Mouse (Mus musculus) kidney, adult 2 months (tissue): ENCODE data around the gene Lzts3. TPM values are rescaled to one million over a fixed set of nuclear protein-coding genes. Genes with fewer than 3 reads are reported as not detected.

Experiments
- DNase-seq: peaks from one replicate; pipeline ENCODE4 v3.0.0; 2021
- H3K27ac ChIP-seq: fragments of 200-500 bp; 2 replicates; pipeline ENCODE4 v1.5.1; 2012; ENCODE audit warnings: low read depth, low read length, control low read depth, inconsistent platforms; ENCODE audit not compliant: insufficient read depth
- H3K27me3 ChIP-seq: fragments of 200-500 bp; replicated peaks from 2 replicates; pipeline ENCODE4 v1.6.1; 2012; ENCODE audit warnings: mild to moderate bottlenecking, moderate library complexity, low read length, inconsistent platforms; ENCODE audit not compliant: control insufficient read depth, insufficient read depth
- H3K36me3 ChIP-seq: fragments of 200-500 bp; 2 replicates; pipeline ENCODE4 v1.6.1; 2012; ENCODE audit warnings: mild to moderate bottlenecking, moderate library complexity, low read length, inconsistent platforms; ENCODE audit not compliant: control insufficient read depth, insufficient read depth
- H3K4me1 ChIP-seq: fragments of 200-500 bp; 2 replicates; pipeline ENCODE4 v1.6.1; 2011; ENCODE audit warnings: low read length; ENCODE audit not compliant: control insufficient read depth, insufficient read depth
- H3K4me3 ChIP-seq: fragments of 200-500 bp; 2 replicates; pipeline ENCODE4 v1.5.1; 2011; ENCODE audit warnings: mild to moderate bottlenecking, low read depth, low read length, control low read depth; ENCODE audit not compliant: insufficient read depth
- CTCF ChIP-seq: fragments of 200-500 bp; conservative IDR thresholded peaks from 2 replicates; pipeline ENCODE4 v1.5.1; 2011; ENCODE audit warnings: low read depth, mild to moderate bottlenecking, control low read depth, low read length, moderate library complexity, mixed read lengths; ENCODE audit not compliant: insufficient read depth, insufficient read length
- POLR2A ChIP-seq: fragments of 200-500 bp; IDR thresholded peaks from one replicate; pipeline ENCODE4 v1.6.1; 2011; ENCODE audit warnings: low read depth, low read length, control low read depth
- WGBS: fragments of 180-500 bp; shearing (Covaris S2); methylation state at CpG from one replicate; pipeline ENCODE4 v1.1.7; 2018; 5-methylcytosine and 5-hydroxymethylcytosine counted together
- polyA plus RNA-seq: library from polyadenylated mRNA; depleted of rRNA; stranded (reverse); fragments of >200 nt; gene quantifications from 2 replicates; pipeline ENCODE4 v1.2.3, GENCODE M21; 2012; rRNA removed

Lzts3 gene
- polyA plus RNA-seq = 169 and 188 TPM in 2 replicates

DNA sequence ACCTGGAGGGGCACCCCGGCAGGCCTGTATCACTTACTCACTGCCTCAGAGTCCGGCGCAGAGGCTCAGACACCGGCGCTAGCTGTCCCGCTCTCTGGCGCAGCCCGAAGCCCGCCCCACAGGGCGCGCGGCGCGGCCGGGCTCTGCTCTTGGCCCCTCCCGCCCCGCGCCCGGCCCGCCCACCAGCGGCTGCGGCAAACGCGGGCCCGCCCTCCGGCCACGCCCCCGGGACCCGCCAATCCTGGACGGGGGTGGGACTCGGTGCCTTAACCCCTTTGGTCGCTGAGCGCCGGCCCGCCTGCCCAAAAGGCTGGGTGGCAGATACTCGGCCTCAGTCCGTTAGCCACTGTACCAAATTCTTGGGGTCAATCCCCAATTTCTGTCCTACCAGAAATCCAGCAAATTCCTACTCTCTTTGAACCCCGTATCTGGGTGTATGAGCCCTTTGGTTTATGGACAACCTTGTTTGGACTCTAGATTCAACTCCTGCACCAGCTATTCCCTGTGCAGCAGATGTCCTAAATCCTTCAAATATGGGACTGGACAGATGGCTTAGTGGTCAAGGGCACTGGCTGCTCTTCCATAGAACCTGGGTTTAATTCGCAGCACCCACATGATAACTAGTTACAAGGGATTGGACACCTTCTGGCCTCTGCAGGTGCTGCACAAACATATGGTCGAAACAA lies at the start of gene Lzts3:
Lzts3 (minus strand) TSS at position 120 of the 686 bp plus-strand sequence.
- 4% methylated on average over 40 of the region's 40 CpGs for WGBS
- Histone ChIP-seq H3K27ac (peak within 1 kb of the TSS; percentile 88), H3K27me3 (no peaks in the 10 kb centered on the region), H3K4me3 (peak within 1 kb of the TSS; percentile 99), H3K36me3 (no peaks in the 10 kb centered on the region), H3K4me1 (peaks cover 36% of the 10 kb centered on the region)
- no peak for TF ChIP-seq POLR2A
- TF ChIP-seq CTCF = no peak
- DNase-seq = peak; percentile 96

DNA sequence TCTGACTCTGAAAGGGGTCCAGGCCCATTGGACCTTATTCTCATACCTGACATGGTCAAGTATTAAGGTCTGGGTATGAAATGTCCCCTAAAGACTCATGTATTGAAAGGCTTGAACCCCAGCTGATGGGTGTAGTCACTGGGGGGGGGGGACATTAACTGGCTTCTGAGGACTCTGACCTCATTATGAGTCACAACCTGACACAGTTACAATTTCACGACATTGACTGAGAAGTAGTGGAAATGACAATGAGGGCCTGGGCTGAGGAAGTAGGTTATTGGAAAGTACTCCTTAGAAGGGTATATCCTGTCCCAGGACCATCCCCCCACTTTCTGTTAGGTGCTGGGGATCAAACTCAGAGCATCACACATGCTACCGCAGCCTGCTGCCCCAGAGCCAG lies 46.4 kb upstream of the Lzts3 start:
- Histone ChIP-seq H3K36me3 (no peaks in the 10 kb centered on the region), H3K27me3 (no peaks in the 10 kb centered on the region), H3K27ac (no peak overlapping the region), H3K4me3 (no peak overlapping the region), H3K4me1 (no peaks in the 10 kb centered on the region)
- no peak for DNase-seq
- 60% methylated on average over 2 of the region's 2 CpGs for WGBS
- no peak for TF ChIP-seq POLR2A
- no peak for TF ChIP-seq CTCF

DNA sequence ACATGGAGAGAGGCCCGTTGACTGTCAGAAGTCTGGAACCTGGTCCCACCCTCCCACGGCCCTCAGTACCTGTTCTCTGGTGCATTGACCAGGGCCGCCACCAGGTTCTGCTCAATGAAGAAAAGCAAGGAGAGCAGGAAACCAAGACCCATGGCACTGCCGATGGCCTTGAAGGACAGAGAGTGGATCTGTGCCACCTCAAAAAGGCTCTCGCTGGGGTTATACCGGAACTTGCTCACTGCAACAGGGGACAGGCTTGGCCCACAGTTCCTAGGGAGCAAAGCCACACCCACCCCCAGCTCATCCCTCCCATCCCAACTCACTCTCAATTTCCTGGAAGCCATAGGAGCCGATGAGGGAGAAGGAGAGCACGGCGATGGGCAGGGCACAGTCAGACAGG lies 42.8 kb upstream of the Lzts3 start:
- Histone ChIP-seq H3K4me1 (no peaks in the 10 kb centered on the region), H3K4me3 (no peak overlapping the region), H3K36me3 (no peaks in the 10 kb centered on the region; the same call in 1 of the 2 replicates), H3K27me3 (no peaks in the 10 kb centered on the region), H3K27ac (no peak overlapping the region)
- WGBS = 77% methylated on average over 9 of the region's 9 CpGs
- no peak for DNase-seq
- TF ChIP-seq CTCF = no peak
- no peak for TF ChIP-seq POLR2A

DNA sequence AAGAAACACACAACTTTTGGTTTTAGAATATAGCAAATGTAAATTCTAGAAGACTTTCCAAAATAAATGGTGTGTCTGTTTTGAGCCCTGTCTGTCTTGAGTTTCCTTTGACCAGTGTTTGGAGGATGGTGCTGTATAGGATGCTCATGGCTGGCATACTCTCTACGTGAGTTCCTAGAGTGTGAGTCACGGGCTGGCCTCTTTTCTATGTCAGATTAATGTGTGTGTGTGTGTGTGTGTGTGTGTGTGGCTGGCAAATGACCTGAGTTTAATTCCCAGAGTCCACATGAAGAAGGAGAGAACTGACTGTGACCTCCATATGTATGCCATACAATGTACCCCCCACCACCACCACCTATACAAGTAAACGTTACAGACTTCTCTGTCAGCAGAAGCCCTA lies 38.9 kb upstream of the Lzts3 start:
- Histone ChIP-seq H3K27me3 (no peaks in the 10 kb centered on the region), H3K4me3 (no peak overlapping the region), H3K36me3 (no peaks in the 10 kb centered on the region; the same call in 1 of the 2 replicates), H3K4me1 (no peaks in the 10 kb centered on the region), H3K27ac (no peak overlapping the region)
- 83% methylated on average over 3 of the region's 3 CpGs for WGBS
- DNase-seq = no peak
- no peak for TF ChIP-seq POLR2A
- TF ChIP-seq CTCF = no peak

DNA sequence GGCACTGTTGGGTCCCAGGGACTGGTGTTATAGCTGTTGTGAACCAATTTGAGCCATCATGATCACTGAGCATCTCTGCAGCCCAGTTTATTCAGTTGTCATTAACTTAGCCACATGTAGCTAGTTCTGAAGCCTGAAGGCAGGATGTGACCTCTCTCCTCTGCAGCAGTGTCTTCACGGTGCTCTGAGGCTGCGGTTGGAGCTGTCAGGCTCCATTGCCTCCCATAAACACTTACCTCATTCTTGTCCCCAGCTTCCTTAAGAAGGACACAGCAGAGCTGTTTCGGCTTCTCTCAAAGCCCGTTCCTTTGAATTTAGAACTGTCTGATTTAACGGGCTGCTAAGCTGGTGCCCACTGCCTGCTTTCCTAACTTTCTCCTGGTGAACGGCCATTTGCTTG lies 37.3 kb upstream of the Lzts3 start:
- H3K4me3 ChIP-seq = no peak overlapping the region
- no peak for DNase-seq
- TF ChIP-seq POLR2A = no peak
- no peak for TF ChIP-seq CTCF
- no peak overlapping the region for H3K27ac ChIP-seq
- WGBS = 60% methylated on average over 6 of the region's 6 CpGs
- H3K4me1 ChIP-seq = no peaks in the 10 kb centered on the region
- H3K36me3 ChIP-seq = peaks cover 6% of the 10 kb centered on the region
- H3K27me3 ChIP-seq = no peaks in the 10 kb centered on the region

DNA sequence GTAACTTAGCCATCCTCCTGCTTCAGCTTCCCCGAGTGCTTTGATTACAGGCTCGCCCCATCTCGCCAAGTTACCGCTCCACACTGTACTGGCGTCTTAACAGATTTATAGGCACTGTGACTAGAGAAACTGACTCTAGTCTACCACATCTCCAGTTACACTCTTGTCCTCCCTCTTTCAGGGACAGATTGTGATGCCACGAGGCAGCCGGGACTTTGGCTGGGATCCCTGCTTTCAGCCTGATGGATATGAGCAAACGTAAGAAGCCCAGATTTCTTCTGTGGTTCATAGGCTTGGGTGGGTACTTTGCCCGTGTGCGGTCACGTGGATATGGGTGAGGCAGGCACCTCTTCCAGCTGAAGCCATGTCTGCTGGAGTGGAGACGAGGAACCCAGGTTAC lies 36.6 kb upstream of the Lzts3 start:
- no peak for DNase-seq
- WGBS = 82% methylated on average over 12 of the region's 12 CpGs
- peaks cover 6% of the 10 kb centered on the region for H3K36me3 ChIP-seq
- TF ChIP-seq POLR2A = no peak
- TF ChIP-seq CTCF = no peak
- no peak overlapping the region for H3K4me3 ChIP-seq
- no peaks in the 10 kb centered on the region for H3K4me1 ChIP-seq
- H3K27ac ChIP-seq = no peak overlapping the region
- H3K27me3 ChIP-seq = no peaks in the 10 kb centered on the region

DNA sequence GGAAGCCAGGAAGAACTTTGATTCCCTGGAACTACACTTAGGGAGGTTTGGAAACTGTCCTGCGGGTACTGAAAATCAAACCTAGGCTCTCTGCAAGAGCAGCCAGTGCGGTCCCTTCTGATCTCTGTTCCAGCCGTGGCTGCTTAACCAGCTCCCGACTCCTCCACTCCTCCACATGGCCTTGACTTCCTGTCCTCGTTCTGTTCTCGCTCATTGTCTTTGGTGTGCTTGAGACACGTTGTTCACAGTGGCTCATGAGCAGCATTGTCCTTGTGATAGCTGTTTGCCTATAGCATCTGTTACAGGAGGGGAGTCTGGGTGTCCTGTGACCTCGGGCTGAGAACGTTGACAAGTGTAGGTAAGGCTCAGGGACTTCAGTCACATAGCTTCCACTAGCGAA lies 34.6 kb upstream of the Lzts3 start:
- H3K27me3 ChIP-seq = no peaks in the 10 kb centered on the region
- H3K4me3 ChIP-seq = no peak overlapping the region
- no peak for DNase-seq
- H3K4me1 ChIP-seq = no peaks in the 10 kb centered on the region
- peaks cover 6% of the 10 kb centered on the region for H3K36me3 ChIP-seq
- no peak for TF ChIP-seq POLR2A
- no peak for TF ChIP-seq CTCF
- WGBS = 49% methylated on average over 10 of the region's 10 CpGs
- H3K27ac ChIP-seq = no peak overlapping the region
